Mouse (Mus musculus) myocyte (in vitro differentiated cells): ENCODE results near the gene Cpne2. TPM values are rescaled to one million over a fixed set of nuclear protein-coding genes. Genes with fewer than 3 reads are reported as not detected.
A peak's percentile ranks its signal among the peaks of the same experiment; 100 is the strongest.

ENCODE experiments used
- H3K27me3 ChIP-seq: one replicate; pipeline ENCODE4 v1.6.1; 2011; ENCODE audit not compliant: control insufficient read depth, insufficient read depth, insufficient read length
- H3K36me3 ChIP-seq: one replicate; pipeline ENCODE4 v1.6.1; 2011; ENCODE audit not compliant: control insufficient read depth, insufficient read depth
- H3K4me2 ChIP-seq: one replicate; pipeline ENCODE4 v1.6.1; 2011; ENCODE audit warnings: low read depth, control low read depth
- H3K4me3 ChIP-seq: one replicate; pipeline ENCODE4 v1.5.1; 2011; ENCODE audit warnings: mild to moderate bottlenecking, control low read depth, moderate library complexity
- H3K79me2 ChIP-seq: one replicate; pipeline ENCODE4 v1.6.1; 2011; ENCODE audit not compliant: control insufficient read depth, insufficient read depth
- H3ac ChIP-seq: one replicate; pipeline ENCODE4 v1.6.1; 2011; ENCODE audit not compliant: control insufficient read depth, insufficient read length
- CEBPB ChIP-seq: IDR thresholded peaks from 2 replicates; pipeline ENCODE4 v1.6.1; 2011; ENCODE audit warnings: mild to moderate bottlenecking, moderate library complexity; ENCODE audit not compliant: poor library complexity, insufficient read depth, severe bottlenecking
- E2F4 ChIP-seq: IDR thresholded peaks from one replicate; pipeline ENCODE4 v1.6.1; 2011; ENCODE audit warnings: mild to moderate bottlenecking, control low read depth, moderate library complexity; ENCODE audit not compliant: insufficient read depth
- MAX ChIP-seq: IDR thresholded peaks from one replicate; pipeline ENCODE4 v1.6.1; 2011; ENCODE audit warnings: low read depth, mild to moderate bottlenecking, control low read depth
- MYOD1 ChIP-seq, 3 experiments: IDR thresholded peaks; one replicate each; pipeline ENCODE4 v1.6.1; 2011; ENCODE audit warnings: control low read depth in 2 of 3, low read depth in 2 of 3, mild to moderate bottlenecking in 2 of 3, moderate library complexity in 1 of 3; ENCODE audit not compliant: insufficient read length in 2 of 3, control insufficient read depth in 1 of 3
- MYOG ChIP-seq, 3 experiments: IDR thresholded peaks; one replicate each; pipeline ENCODE4 v1.6.1; 2011; ENCODE audit warnings: control low read depth in 2 of 3, low read depth in 2 of 3, mild to moderate bottlenecking in 2 of 3; ENCODE audit not compliant: insufficient read length in 2 of 3, control insufficient read depth in 1 of 3, insufficient read depth in 1 of 3
- POLR2A ChIP-seq: IDR thresholded peaks from one replicate; pipeline ENCODE4 v1.6.1; 2011; ENCODE audit warnings: low read depth, mild to moderate bottlenecking, control low read depth, moderate library complexity; ENCODE audit not compliant: insufficient read length
- POLR2AphosphoS2 ChIP-seq: IDR thresholded peaks from one replicate; pipeline ENCODE4 v1.6.1; 2011; ENCODE audit warnings: low read depth, control low read depth; ENCODE audit not compliant: insufficient read length
- REST ChIP-seq: IDR thresholded peaks from one replicate; pipeline ENCODE4 v1.6.1; 2011; ENCODE audit warnings: mild to moderate bottlenecking, control low read depth, moderate library complexity; ENCODE audit not compliant: insufficient read depth, insufficient read length
- SRF ChIP-seq: IDR thresholded peaks from one replicate; pipeline ENCODE4 v1.6.1; 2011; ENCODE audit warnings: low read depth; ENCODE audit not compliant: control insufficient read depth, insufficient read length
- TCF12 ChIP-seq: IDR thresholded peaks from one replicate; pipeline ENCODE4 v1.6.1; 2011; ENCODE audit warnings: mild to moderate bottlenecking, control low read depth; ENCODE audit not compliant: poor library complexity, insufficient read depth, severe bottlenecking
- TCF3 ChIP-seq: IDR thresholded peaks from one replicate; pipeline ENCODE4 v1.6.1; 2011; ENCODE audit warnings: low read depth, control low read depth; ENCODE audit not compliant: insufficient read length
- USF1 ChIP-seq: IDR thresholded peaks from one replicate; pipeline ENCODE4 v1.6.1; 2011; ENCODE audit warnings: low read depth, mild to moderate bottlenecking, control low read depth, moderate library complexity
- polyA plus RNA-seq: library from polyadenylated mRNA; unstranded; fragments of >200 nt; fragmentation: generic; extraction: Trizol; gene quantifications from one replicate; pipeline ENCODE4 v1.2.1, GENCODE M21; 2012; ENCODE audit warnings: missing spikeins

The Cpne2 gene
- polyA plus RNA-seq, 1 experiment = 20.4 TPM

- Histone ChIP-seq H3ac (no peak overlapping the region), H3K4me3 (no peak overlapping the region), H3K4me2 (no peak overlapping the region), H3K79me2 (no peaks in the 10 kb centered on the region), H3K27me3 (no peaks in the 10 kb centered on the region), H3K36me3 (no peaks in the 10 kb centered on the region)
- TF ChIP-seq SRF (no peak), TCF12 (no peak), MYOG (IDR thresholded peaks at IDR 0.05; ENCODE audit: control insufficient read depth in 1 of 3, insufficient read depth in 1 of 3, insufficient read length in 2 of 3, low read depth in 2 of 3) (no peak), E2F4 (no peak), POLR2A (no peak), POLR2AphosphoS2 (no peak), MAX (no peak)
Measured at GRCm38 (mm10) chr8:94543981-94544380, 11.2 kb downstream of the Cpne2 start.

- Histone ChIP-seq H3K4me3 (no peak overlapping the region), H3K36me3 (no peaks in the 10 kb centered on the region), H3ac (no peak overlapping the region), H3K79me2 (no peaks in the 10 kb centered on the region), H3K27me3 (no peaks in the 10 kb centered on the region), H3K4me2 (no peak overlapping the region)
- no peak for TF ChIP-seq USF1
- TF ChIP-seq CEBPB = no peak
- no peak for TF ChIP-seq E2F4
- TF ChIP-seq TCF3 = no peak
- TF ChIP-seq MAX = no peak
Measured at GRCm38 (mm10) chr8:94549041-94549440, 16.3 kb downstream of the Cpne2 start.

GRCm38 (mm10) chr8:94549482-94549881 lies 16.7 kb downstream of the Cpne2 start:
- H3ac ChIP-seq = no peak overlapping the region
- H3K27me3 ChIP-seq = no peaks in the 10 kb centered on the region
- no peak overlapping the region for H3K4me3 ChIP-seq
- no peaks in the 10 kb centered on the region for H3K36me3 ChIP-seq
- TF ChIP-seq TCF12 (no peak), MAX (no peak), REST (no peak), POLR2A (no peak), USF1 (no peak), TCF3 (no peak), MYOD1 (IDR thresholded peaks at IDR 0.05; ENCODE audit: control insufficient read depth in 1 of 3, insufficient read length in 2 of 3, low read depth in 2 of 3) (no peak), POLR2AphosphoS2 (no peak), MYOG (IDR thresholded peaks at IDR 0.05; ENCODE audit: control insufficient read depth in 1 of 3, insufficient read depth in 1 of 3, insufficient read length in 2 of 3, low read depth in 2 of 3) (no peak), E2F4 (no peak), SRF (no peak), CEBPB (no peak)
- H3K4me2 ChIP-seq = peak overlapping the region; percentile 24
- H3K79me2 ChIP-seq = no peaks in the 10 kb centered on the region

DNA sequence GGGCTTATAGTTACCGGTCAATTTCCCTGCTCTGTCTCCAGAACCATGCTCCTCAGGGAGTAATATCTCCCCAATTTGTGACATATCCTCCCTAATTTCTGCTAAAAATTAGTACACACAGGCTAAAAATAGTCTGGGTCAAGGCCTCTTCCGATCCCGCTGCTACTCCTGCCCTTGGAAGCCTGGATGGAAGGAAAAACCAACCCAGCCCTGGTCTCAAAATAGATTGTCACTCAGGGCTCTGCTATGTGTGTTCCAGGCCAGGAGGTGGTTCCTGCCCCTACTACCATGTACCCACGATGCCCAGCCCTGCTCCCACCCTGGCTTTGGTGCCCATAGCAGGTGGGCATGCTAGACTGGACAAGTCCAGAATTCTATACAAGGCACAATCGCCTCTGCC lies 17.2 kb downstream of the Cpne2 start:
- Histone ChIP-seq H3K36me3 (no peaks in the 10 kb centered on the region), H3K79me2 (no peaks in the 10 kb centered on the region), H3K4me2 (peak overlapping the region; percentile 24), H3K27me3 (no peaks in the 10 kb centered on the region), H3ac (no peak overlapping the region), H3K4me3 (no peak overlapping the region)
- peak in 2 of 3 experiments; percentile 52 to 89 for TF ChIP-seq MYOD1 (IDR thresholded peaks at IDR 0.05; ENCODE audit: control insufficient read depth in 1 of 3, insufficient read length in 2 of 3, low read depth in 2 of 3)
- no peak for TF ChIP-seq TCF3
- peak in 2 of 3 experiments; percentile 22 to 82 for TF ChIP-seq MYOG (IDR thresholded peaks at IDR 0.05; ENCODE audit: control insufficient read depth in 1 of 3, insufficient read depth in 1 of 3, insufficient read length in 2 of 3, low read depth in 2 of 3)
- TF ChIP-seq REST = no peak
- no peak for TF ChIP-seq E2F4
- TF ChIP-seq POLR2A = no peak

DNA sequence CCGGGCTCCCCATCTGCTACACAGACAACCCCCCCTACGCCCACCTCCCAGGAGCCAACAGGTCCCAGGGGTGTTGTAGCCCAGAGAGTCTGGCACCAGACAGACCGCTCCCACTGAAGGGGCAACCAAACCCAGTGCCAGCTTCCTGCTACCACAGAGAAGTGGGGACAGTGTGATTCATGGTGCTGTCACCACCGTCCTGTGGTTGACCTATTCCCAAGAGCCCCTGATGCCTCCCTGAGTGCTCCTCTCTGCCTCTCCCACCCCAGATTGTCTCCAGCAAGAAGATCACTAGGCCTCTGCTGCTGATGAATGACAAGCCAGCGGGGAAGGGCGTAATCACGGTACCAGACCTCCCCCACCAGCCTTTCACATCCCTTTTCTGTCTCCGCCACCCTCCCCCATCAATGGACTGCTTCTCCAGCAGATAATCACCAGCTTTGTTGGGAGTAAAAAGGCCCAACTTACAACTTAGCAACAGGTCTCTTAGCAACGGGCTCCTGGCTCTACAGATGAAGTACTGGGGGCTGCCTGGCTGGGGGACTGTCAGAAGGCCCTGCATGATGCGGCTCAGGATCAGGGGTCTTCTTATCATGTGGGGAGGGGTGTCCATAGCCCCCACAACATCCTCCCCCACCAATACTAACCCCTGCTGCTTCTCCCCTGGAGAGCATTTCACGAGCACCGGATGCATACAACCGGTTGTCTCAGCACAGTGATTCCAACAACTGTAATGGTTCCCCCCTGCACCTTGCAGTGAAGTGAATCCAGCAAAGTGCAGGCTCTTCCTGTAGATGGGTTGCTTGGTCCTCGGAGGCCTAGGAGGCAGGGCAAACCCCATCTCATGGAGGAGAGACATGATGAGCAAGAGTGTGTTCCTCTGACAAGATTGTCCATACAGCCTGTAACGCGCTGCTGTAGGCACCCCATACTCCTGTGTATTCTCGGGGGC lies 19.0 kb downstream of the Cpne2 start:
- H3K27me3 ChIP-seq = no peaks in the 10 kb centered on the region
- peak overlapping the region; percentile 32 for H3K4me2 ChIP-seq
- no peak overlapping the region for H3ac ChIP-seq
- H3K36me3 ChIP-seq = no peaks in the 10 kb centered on the region
- no peaks in the 10 kb centered on the region for H3K79me2 ChIP-seq
- H3K4me3 ChIP-seq = no peak overlapping the region
- TF ChIP-seq MYOD1 (IDR thresholded peaks at IDR 0.05; ENCODE audit: control insufficient read depth in 1 of 3, insufficient read length in 2 of 3, low read depth in 2 of 3) (peak in 1 of 3 experiments; percentile 25), MYOG (IDR thresholded peaks at IDR 0.05; ENCODE audit: control insufficient read depth in 1 of 3, insufficient read depth in 1 of 3, insufficient read length in 2 of 3, low read depth in 2 of 3) (peak in 1 of 3 experiments; percentile 6), POLR2AphosphoS2 (no peak), E2F4 (no peak), POLR2A (no peak), SRF (no peak)
